Mouse (Mus musculus): ENCODE measurements around the gene Zc3h12c. TPM values are rescaled to one million over a fixed set of nuclear protein-coding genes. Genes with fewer than 3 reads are reported as not detected.

Gene Zc3h12c
- polyA plus RNA-seq (2014; fragmentation: Illumina TruSeq; extraction: RNeasy Lipid Tissue Mini Kit (QIAGEN cat#74804); ENCODE audit: low replicate concordance) = 1.3 TPM

DNA sequence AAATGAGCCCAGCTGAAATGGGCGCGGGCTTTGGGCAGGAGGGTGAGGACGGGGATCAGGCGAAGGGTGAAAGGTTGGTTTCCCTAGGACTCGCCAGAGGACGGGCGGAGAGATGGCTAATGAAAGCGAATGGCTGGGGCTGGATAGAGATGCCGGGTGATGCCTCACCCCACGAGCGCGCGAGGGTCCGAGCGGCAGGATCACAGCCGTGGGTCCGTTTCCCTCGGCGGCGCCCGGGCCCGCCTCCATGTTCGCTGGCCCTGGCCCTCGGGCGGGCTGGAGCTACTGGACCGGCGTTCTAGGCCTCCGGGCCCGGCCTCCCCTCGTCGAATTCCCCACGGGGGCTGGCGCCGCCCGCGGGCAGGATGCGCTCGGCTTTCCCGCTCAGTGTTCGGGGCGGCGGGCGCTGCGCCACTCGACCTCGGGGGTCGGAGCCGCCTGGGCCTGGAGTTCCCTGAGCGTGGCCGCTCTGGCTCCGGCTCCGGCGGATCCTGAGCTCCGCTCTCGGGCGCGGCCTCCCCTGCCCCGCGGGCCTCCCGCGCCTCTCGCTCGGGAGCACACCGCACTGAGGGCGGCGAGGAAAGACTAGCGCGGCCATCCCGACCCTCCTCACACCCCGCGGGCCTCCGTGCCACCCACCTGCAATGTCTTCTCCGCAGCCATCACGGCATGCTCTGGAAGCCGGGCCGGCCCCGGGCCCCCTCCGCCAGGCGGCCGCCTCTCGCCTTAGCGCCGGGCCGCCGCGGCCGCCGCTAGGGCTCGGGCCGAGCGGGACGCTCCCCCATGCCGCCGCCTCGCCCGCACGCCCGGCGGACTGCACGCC, at the start of gene Zc3h12c:
Zc3h12c (minus strand) TSS at position 710 of the 823 bp plus-strand sequence.

Other genes with a start within 250 kb of the Zc3h12c start
- 30.5 TPM for gene Fdx1, start 205.0 kb downstream of the Zc3h12c start, polyA plus RNA-seq (2014; fragmentation: Illumina TruSeq; extraction: RNeasy Lipid Tissue Mini Kit (QIAGEN cat#74804); ENCODE audit: low replicate concordance)
- 28.8 TPM for gene Rdx, start 121.4 kb downstream of the Zc3h12c start, polyA plus RNA-seq (2014; fragmentation: Illumina TruSeq; extraction: RNeasy Lipid Tissue Mini Kit (QIAGEN cat#74804); ENCODE audit: low replicate concordance)

Measured in small intestine, adult 10 weeks (tissue).